Mouse (Mus musculus) neural tube, embryonic 15.5 days (tissue): ENCODE measurements around the gene Siglech. TPM values are rescaled to one million over a fixed set of nuclear protein-coding genes. Genes with fewer than 3 reads are reported as not detected.

Experiments used
- ATAC-seq: fragments of 200-750 bp; cut with Nextera tagmentation; 2 replicates; pipeline ENCODE4 v1.8.0; 2017; ENCODE audit warnings: mild to moderate bottlenecking, moderate TSS enrichment, moderate library complexity; ENCODE audit not compliant: low FRiP score
- H3K27ac ChIP-seq: fragments of 300-500 bp; sonication (generic); replicated peaks from 2 replicates; pipeline ENCODE4 v1.5.1; 2015; ENCODE audit warnings: mild to moderate bottlenecking, inconsistent platforms
- H3K27me3 ChIP-seq: fragments of 300-500 bp; sonication (generic); replicated peaks from 2 replicates; pipeline ENCODE4 v1.6.1; 2015; ENCODE audit warnings: inconsistent platforms
- H3K36me3 ChIP-seq: fragments of 300-500 bp; sonication (generic); 2 replicates; pipeline ENCODE4 v1.6.1; 2015; ENCODE audit warnings: inconsistent platforms
- H3K4me1 ChIP-seq: fragments of 300-500 bp; sonication (generic); 2 replicates; pipeline ENCODE4 v1.6.1; 2015; ENCODE audit warnings: inconsistent platforms
- H3K4me2 ChIP-seq: fragments of 300-500 bp; sonication (generic); 2 replicates; pipeline ENCODE4 v1.6.1; 2015; ENCODE audit warnings: inconsistent platforms, mild to moderate bottlenecking, moderate library complexity
- H3K4me3 ChIP-seq: fragments of 300-500 bp; sonication (generic); replicated peaks from 2 replicates; pipeline ENCODE4 v1.5.1; 2015; ENCODE audit warnings: mild to moderate bottlenecking, inconsistent platforms
- H3K9ac ChIP-seq: fragments of 300-500 bp; sonication (generic); replicated peaks from 2 replicates; pipeline ENCODE4 v1.6.1; 2015; ENCODE audit warnings: mild to moderate bottlenecking, inconsistent platforms
- H3K9me3 ChIP-seq: fragments of 300-500 bp; sonication (generic); replicated peaks from 2 replicates; pipeline ENCODE4 v1.6.1; 2016; ENCODE audit warnings: inconsistent platforms
- WGBS: fragments of 180-500 bp; shearing (Covaris S2); methylation state at CpG from one replicate; pipeline ENCODE4 v1.1.7; 2015; ENCODE audit warnings: mixed read lengths; 5-methylcytosine and 5-hydroxymethylcytosine counted together
- polyA plus RNA-seq: library from polyadenylated mRNA; unstranded; fragments of >200 nt; fragmentation: Nextera tagmentation; extraction: Ambion mirVana; gene quantifications from 2 replicates; pipeline ENCODE4 v1.2.1, GENCODE M21; 2015

Siglech gene
- polyA plus RNA-seq: 1.8 and 2.6 TPM in 2 replicates

DNA sequence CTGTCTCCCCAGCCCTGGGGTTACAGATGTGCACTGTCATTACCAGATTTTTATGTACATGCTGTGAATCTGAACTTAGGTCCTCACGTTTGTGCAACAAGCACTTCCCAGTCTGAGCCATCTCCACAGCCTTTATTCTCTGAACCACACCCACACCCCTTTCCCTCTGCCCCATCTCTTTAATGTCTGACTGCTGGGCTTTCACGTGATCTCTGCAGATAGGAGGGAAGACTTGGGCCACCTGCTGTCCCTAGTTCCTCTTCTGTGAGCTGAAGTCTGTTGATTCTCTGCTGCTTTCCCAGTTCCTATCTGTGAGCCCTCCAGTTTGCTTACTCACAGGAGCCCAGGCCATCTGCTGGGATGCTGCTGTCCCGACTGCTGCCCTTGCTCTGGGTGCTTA, at the start of gene Siglech:
Gene Siglech (plus strand): TSS at position 253 of the 400 bp plus-strand sequence.
- 61% methylated on average over 3 of the region's 3 CpGs for WGBS
- Histone ChIP-seq H3K4me1 (no peaks in the 10 kb centered on the region), H3K27ac (no peak within 1 kb of the TSS), H3K9ac (no peak within 1 kb of the TSS), H3K9me3 (no peaks in the 10 kb centered on the region), H3K27me3 (no peaks in the 10 kb centered on the region), H3K4me2 (no peak within 1 kb of the TSS), H3K36me3 (no peaks in the 10 kb centered on the region), H3K4me3 (no peak within 1 kb of the TSS)
- ATAC-seq: no peak

DNA sequence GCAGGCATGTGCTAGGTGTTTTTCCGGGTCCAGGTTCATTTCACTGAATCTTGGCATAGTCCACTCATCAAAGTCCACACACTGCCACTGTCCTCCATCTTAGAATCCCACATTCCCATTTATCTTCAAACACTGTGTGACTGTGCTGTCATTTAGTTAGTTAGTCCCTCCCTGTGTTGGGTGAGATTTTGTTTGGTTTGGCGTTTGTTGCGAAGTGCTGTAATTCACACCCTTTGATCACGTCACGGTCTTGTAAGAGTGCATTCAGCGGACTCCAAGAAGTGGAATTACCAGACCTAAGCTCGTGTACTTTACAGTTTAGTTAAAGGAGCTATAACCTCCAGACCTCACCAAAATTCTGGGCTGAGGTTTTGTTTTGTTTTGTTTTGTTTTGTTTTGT, 45.3 kb upstream of the Siglech start:
- Histone ChIP-seq H3K9ac (no peak overlapping the region), H3K27me3 (no peaks in the 10 kb centered on the region), H3K4me3 (no peak overlapping the region), H3K9me3 (no peaks in the 10 kb centered on the region), H3K4me1 (no peaks in the 10 kb centered on the region), H3K4me2 (no peak overlapping the region), H3K27ac (no peak overlapping the region), H3K36me3 (no peaks in the 10 kb centered on the region)
- no peak for ATAC-seq
- WGBS: 58% methylated on average over 7 of the region's 7 CpGs

DNA sequence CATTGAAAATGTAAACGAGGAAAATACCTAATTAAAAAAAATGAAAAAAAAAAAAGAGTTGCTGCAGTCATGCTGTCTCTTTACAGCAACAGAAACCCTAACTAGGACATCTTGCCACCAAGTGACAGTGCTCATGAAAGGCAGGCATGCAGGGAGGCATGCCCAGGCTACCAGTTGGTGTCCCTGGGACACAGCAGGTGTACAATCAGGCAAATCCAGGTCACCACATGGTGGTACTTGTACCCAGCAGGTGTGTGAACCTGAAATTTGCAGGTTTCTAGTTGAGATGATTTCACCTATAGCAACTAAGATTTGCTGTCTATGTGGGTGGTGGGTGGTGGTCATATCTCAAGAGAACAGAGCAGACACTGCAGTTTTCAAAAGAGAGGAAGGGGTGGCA, 39.1 kb upstream of the Siglech start:
- Histone ChIP-seq H3K27ac (no peak overlapping the region), H3K27me3 (no peaks in the 10 kb centered on the region), H3K4me2 (no peak overlapping the region), H3K9ac (no peak overlapping the region), H3K4me3 (no peak overlapping the region), H3K36me3 (no peaks in the 10 kb centered on the region), H3K4me1 (no peaks in the 10 kb centered on the region), H3K9me3 (no peaks in the 10 kb centered on the region)
- WGBS: 50% methylated on average over 1 of the region's 1 CpGs
- no peak for ATAC-seq

DNA sequence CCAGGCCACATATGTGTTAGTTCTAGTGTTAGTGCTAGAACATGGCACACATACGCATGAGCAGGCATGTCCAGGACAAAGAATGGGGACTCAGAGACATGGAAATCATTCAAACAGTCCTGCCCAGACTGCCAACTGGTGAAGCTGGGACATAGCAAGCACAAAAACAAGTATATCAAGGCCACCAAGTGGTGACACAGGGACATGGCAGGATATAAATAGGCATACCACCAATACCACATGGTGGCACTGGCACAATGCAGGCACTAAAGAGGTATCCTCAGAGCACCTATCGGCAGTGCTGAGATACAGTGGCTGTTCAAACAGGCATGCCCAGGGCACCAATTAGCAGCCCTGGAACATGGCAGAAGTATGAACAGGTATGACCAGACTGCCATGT, 33.5 kb upstream of the Siglech start:
- no peak overlapping the region for H3K4me3 ChIP-seq
- no peaks in the 10 kb centered on the region for H3K9me3 ChIP-seq
- 93% methylated on average over 2 of the region's 2 CpGs for WGBS
- no peaks in the 10 kb centered on the region for H3K36me3 ChIP-seq
- no peaks in the 10 kb centered on the region for H3K27me3 ChIP-seq
- no peak for ATAC-seq
- no peak overlapping the region for H3K27ac ChIP-seq
- no peaks in the 10 kb centered on the region for H3K4me1 ChIP-seq
- no peak overlapping the region for H3K4me2 ChIP-seq
- no peak overlapping the region for H3K9ac ChIP-seq

DNA sequence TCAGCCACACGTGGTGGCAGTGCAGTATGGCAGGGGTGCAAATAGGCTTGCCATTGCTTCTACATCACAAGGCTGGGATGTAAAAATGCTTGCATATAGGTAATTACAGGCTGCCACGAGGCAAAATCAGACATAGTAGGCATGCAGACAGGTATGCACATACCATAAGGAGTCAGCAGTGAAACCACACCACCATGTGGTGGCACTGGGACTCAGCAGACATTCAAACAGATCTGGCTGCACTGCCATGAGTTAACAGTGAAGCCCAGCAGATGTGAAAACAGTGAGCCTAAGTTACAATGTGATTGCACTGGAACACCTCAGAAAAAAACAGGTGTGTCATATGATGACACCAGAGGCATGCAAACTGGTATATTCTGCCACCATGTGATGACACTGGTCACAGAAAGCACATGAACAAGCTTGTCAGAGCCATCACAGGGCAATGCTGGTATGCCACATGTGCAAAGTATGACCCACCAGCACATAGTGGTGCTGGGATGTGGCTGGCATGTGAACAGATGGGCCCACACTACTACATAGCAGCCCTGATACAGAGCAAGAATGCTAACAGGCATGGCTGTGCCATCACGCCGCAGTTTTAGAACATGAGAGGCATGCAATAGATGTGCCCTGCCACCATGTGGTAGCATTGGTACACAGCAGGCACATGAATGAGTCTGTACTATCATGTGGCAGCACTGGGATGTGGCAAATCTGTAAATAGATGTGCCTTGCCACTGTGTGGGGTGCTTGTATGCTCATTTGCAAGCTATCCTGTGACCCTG, 30.7 kb upstream of the Siglech start:
- Histone ChIP-seq H3K4me1 (no peaks in the 10 kb centered on the region), H3K27ac (no peak overlapping the region), H3K4me2 (no peak overlapping the region), H3K36me3 (no peaks in the 10 kb centered on the region), H3K9me3 (no peaks in the 10 kb centered on the region), H3K4me3 (no peak overlapping the region), H3K9ac (no peak overlapping the region), H3K27me3 (no peaks in the 10 kb centered on the region)
- 40% methylated on average over 4 of the region's 4 CpGs for WGBS
- peak; percentile 84 for ATAC-seq

DNA sequence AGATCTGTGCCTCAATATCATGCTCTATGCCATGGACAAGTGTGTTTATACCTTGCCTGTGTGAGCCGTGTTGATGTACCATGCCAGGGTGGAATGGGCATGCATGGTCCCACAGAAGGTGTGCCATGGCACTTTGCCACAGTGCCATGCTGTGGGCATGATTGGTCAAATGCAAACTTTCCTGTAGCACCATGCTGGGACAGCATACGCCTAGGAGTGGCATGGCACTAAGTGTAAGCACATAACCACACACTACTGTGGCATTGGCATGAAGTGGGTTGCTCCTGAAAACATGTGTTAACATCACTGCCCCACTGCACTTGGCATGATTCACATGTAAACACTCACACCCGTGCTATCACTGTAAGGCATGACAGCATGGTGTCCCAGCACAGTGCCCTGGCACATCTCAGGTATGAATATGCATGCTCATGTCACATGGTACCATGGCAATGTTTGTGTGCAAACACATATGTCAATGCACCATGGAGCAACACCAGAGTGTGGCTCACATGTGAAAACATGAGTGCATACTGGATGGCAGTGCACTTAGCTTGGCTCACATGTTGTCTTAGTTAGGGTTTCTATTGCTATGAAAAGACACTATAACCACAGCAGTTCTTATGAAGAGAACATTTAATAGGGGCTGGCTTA, 24.2 kb upstream of the Siglech start:
- H3K9ac ChIP-seq: no peak overlapping the region
- no peak overlapping the region for H3K27ac ChIP-seq
- H3K27me3 ChIP-seq: no peaks in the 10 kb centered on the region
- H3K4me1 ChIP-seq: no peaks in the 10 kb centered on the region
- H3K4me2 ChIP-seq: no peak overlapping the region
- no peaks in the 10 kb centered on the region for H3K9me3 ChIP-seq
- no peaks in the 10 kb centered on the region for H3K36me3 ChIP-seq
- no peak for ATAC-seq
- H3K4me3 ChIP-seq: no peak overlapping the region
- 82% methylated on average over 3 of the region's 3 CpGs for WGBS

DNA sequence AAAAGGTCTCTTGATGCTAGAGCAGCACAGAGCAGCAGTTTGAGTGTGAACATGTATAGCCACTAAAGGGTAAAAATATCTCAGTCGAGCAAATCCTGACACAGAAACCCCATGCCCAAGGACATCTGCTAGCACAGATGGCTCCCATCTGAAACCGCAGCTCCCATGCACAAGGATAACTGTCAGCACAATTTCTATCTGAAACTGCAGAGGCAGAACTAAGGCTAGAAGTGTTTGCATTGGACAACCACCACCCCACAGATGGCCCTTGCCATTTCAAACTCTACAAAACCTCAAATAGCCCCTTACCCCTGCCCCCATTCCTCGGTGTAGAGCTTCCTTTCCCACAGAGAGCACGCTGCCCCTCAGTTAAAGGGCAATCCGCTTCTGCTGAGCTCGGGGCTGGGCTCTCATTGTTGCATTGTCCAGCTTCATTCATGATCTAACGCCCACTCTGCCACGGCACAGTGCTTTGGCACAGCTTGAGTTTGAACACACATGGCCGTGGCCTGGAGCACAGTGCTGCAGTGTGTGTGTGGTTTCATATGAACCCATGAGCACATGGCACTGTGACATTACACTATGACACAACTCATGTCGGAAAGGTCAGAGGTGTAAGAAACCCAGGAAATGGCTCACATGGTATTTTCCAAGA, 23.3 kb upstream of the Siglech start:
- Histone ChIP-seq H3K9me3 (no peaks in the 10 kb centered on the region), H3K4me3 (no peak overlapping the region), H3K4me1 (no peaks in the 10 kb centered on the region), H3K27me3 (no peaks in the 10 kb centered on the region), H3K9ac (no peak overlapping the region), H3K4me2 (no peak overlapping the region), H3K36me3 (no peaks in the 10 kb centered on the region), H3K27ac (no peak overlapping the region)
- peak; percentile 38 for ATAC-seq
- 35% methylated on average over 10 of the region's 10 CpGs for WGBS

DNA sequence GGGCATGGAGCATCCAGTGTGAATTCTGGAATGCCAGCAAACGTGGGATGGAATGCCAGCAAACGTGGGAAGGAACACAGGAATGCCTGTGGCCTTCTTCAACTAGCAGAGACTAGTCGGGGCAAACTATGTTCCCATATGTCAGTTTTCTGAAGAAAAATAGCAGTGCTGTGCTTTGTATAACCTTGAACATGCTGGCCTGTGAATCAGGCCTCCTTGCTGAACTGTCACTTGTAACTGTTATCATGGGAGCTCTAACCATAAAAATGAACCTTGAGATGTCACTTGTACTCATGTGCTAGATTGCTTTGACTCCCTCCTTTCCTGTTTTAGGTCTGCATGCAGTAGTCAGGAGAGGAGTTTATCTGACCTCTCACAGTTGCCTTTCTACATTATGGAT, 17.1 kb upstream of the Siglech start:
- no peak for ATAC-seq

DNA sequence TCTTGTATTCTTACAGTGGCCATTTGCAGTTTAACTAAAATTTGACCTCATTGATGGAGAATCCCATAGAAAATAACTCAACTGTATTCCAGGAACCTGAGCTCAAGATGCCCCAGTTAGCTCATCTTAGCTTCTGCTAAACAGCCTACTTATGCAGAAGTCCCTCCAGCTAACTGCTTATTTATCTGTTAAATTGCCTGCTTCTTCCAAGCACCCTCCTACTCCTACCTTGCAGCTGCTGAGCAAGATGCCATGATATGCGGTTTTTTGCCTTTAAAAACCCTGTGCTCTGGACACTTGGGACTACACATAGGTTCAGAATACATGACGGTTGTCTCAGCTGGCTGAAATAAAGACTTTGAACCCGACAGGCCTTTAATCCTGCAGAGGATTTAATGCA, 8.6 kb upstream of the Siglech start:
- Histone ChIP-seq H3K27me3 (no peaks in the 10 kb centered on the region), H3K9ac (no peak overlapping the region), H3K36me3 (no peaks in the 10 kb centered on the region), H3K9me3 (no peaks in the 10 kb centered on the region), H3K4me3 (no peak overlapping the region), H3K4me2 (no peak overlapping the region), H3K4me1 (no peaks in the 10 kb centered on the region), H3K27ac (no peak overlapping the region)
- no peak for ATAC-seq
- 65% methylated on average over 3 of the region's 3 CpGs for WGBS

More for the DNA sequence above, 17.1 kb upstream of the Siglech start:
- no peaks in the 10 kb centered on the region for H3K27me3 ChIP-seq
- no peak overlapping the region for H3K4me2 ChIP-seq
- no peak overlapping the region for H3K4me3 ChIP-seq
- WGBS: 76% methylated on average over 3 of the region's 3 CpGs
- H3K9ac ChIP-seq: no peak overlapping the region
- H3K4me1 ChIP-seq: no peaks in the 10 kb centered on the region
- H3K36me3 ChIP-seq: no peaks in the 10 kb centered on the region
- H3K27ac ChIP-seq: no peak overlapping the region
- H3K9me3 ChIP-seq: no peaks in the 10 kb centered on the region

DNA sequence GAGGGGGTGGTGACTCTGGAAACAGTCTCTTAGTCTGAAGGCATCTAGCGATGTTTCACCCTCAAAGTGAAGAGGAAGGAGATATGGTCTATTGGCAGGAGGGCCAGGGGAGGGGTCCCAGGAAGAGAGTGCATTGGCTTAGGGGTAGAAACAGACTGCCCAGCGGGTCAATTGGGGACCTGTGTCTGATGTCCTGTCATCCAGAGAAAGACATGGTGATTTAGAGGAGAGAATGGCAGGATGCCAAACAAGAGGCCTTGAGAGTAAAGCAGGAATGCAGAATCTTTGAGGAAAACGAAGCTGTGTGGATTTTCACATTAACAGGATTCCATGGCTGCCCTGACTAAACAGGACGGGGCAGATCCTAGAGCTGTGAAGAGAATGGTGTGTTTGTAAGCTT, 12.0 kb downstream of the Siglech start:
- Histone ChIP-seq H3K27me3 (no peaks in the 10 kb centered on the region), H3K9ac (no peak overlapping the region), H3K4me3 (no peak overlapping the region), H3K4me2 (no peak overlapping the region), H3K27ac (no peak overlapping the region), H3K9me3 (no peaks in the 10 kb centered on the region), H3K36me3 (no peaks in the 10 kb centered on the region), H3K4me1 (no peaks in the 10 kb centered on the region)
- ATAC-seq: no peak
- WGBS: 47% methylated on average over 4 of the region's 4 CpGs

DNA sequence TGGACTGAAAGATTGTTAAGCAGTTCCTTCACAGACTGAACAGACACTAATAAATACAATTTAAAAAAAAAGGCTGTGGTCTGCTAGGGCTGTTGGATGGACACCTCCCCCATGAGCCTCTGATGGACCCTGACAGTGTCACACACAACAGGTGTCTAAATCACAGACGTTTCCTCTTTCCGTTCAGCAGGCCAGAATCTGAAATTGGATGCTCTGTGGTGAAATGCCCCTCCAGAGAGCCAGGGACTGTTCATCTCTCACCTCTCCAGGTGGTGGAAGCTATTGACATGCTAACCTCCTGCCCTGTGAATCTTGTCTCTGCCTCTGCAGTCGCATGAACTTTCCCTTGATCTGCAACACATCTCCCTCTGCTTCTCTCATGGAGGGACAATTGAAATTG, 14.5 kb downstream of the Siglech start:
- 68% methylated on average over 3 of the region's 3 CpGs for WGBS
- H3K4me3 ChIP-seq: no peak overlapping the region
- no peaks in the 10 kb centered on the region for H3K9me3 ChIP-seq
- no peak overlapping the region for H3K4me2 ChIP-seq
- H3K27ac ChIP-seq: no peak overlapping the region
- no peak for ATAC-seq
- no peaks in the 10 kb centered on the region for H3K27me3 ChIP-seq
- no peaks in the 10 kb centered on the region for H3K36me3 ChIP-seq
- no peak overlapping the region for H3K9ac ChIP-seq
- H3K4me1 ChIP-seq: no peaks in the 10 kb centered on the region

DNA sequence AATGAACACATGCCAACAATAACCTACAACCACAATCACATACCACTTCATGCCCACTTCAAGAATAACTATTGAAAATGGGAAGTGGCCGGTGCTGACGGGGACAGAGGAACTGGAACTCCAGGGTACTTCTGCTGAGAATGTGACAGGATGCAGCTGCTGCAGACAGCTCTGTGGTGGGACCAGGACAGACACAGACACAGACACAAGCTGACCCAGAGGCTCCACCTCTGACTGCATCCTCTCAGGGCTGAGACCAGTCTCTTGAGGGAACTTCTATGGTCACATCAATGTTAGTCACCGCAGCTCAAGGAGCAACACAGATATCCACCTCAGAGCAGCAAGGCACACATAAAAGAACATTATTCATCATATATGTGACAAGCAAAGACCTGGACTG, 16.6 kb downstream of the Siglech start:
- no peak for ATAC-seq
- H3K4me2 ChIP-seq: no peak overlapping the region
- no peak overlapping the region for H3K9ac ChIP-seq
- no peaks in the 10 kb centered on the region for H3K9me3 ChIP-seq
- H3K27me3 ChIP-seq: no peaks in the 10 kb centered on the region
- no peaks in the 10 kb centered on the region for H3K4me1 ChIP-seq
- no peaks in the 10 kb centered on the region for H3K36me3 ChIP-seq
- no peak overlapping the region for H3K27ac ChIP-seq
- 80% methylated on average over 3 of the region's 3 CpGs for WGBS
- H3K4me3 ChIP-seq: no peak overlapping the region
